Mouse (Mus musculus): ENCODE data around the gene Lrrc36.

The Lrrc36 gene

GRCm38 (mm10) chr8:105482123-105482522, 68.8 kb downstream of the Lrrc36 start:
- DNase-seq (ENCODE audit: low read depth, low spot score): no peak

GRCm38 (mm10) chr8:105483212-105484029, 70.0 kb downstream of the Lrrc36 start:
- peak; percentile 59 for DNase-seq (ENCODE audit: low read depth, low spot score)

GRCm38 (mm10) chr8:105484030-105484368, 70.6 kb downstream of the Lrrc36 start:
- DNase-seq (ENCODE audit: low read depth, low spot score): peak; percentile 83

- DNase-seq (ENCODE audit: low read depth, low spot score): peak; percentile 67
These were observed 71.0 kb downstream of the Lrrc36 start for GRCm38 (mm10) chr8:105484392-105484791.

GRCm38 (mm10) chr8:105488082-105488481, 74.7 kb downstream of the Lrrc36 start:
- no peak for DNase-seq (ENCODE audit: low read depth, low spot score)

GRCm38 (mm10) chr8:105489281-105489680, 75.9 kb downstream of the Lrrc36 start:
- DNase-seq (ENCODE audit: low read depth, low spot score): no peak

- DNase-seq (ENCODE audit: low read depth, low spot score): no peak
These were observed 80.1 kb downstream of the Lrrc36 start for GRCm38 (mm10) chr8:105493495-105493894.

- no peak for DNase-seq (ENCODE audit: low read depth, low spot score)
These were observed 81.2 kb downstream of the Lrrc36 start for GRCm38 (mm10) chr8:105494566-105494965.

- DNase-seq (ENCODE audit: low read depth, low spot score): no peak
These were observed 82.3 kb downstream of the Lrrc36 start for GRCm38 (mm10) chr8:105495350-105496302.

GRCm38 (mm10) chr8:105496439-105497180, 83.2 kb downstream of the Lrrc36 start, which contains the start of gene Zdhhc1:
Gene Zdhhc1, minus strand, starts transcription at chr8:105496902.
- DNase-seq (ENCODE audit: low read depth, low spot score): peak; percentile 64

GRCm38 (mm10) chr8:105499787-105500186, 86.4 kb downstream of the Lrrc36 start:
- no peak for DNase-seq (ENCODE audit: low read depth, low spot score)

GRCm38 (mm10) chr8:105504617-105505016, 91.2 kb downstream of the Lrrc36 start:
- no peak for DNase-seq (ENCODE audit: low read depth, low spot score)

GRCm38 (mm10) chr8:105506977-105507376, 93.6 kb downstream of the Lrrc36 start:
- DNase-seq (ENCODE audit: low read depth, low spot score): no peak

- DNase-seq (ENCODE audit: low read depth, low spot score): no peak
These were observed 95.4 kb downstream of the Lrrc36 start for GRCm38 (mm10) chr8:105508758-105509157.

- DNase-seq (ENCODE audit: low read depth, low spot score): no peak
These were observed 96.8 kb downstream of the Lrrc36 start for GRCm38 (mm10) chr8:105509997-105510735.
